Mouse (Mus musculus) neural tube, embryonic 14.5 days (tissue): Measurements from ENCODE around the gene Wdr70. TPM values are rescaled to one million over a fixed set of nuclear protein-coding genes. Genes with fewer than 3 reads are reported as not detected.

Source experiments
- ATAC-seq: fragments of 200-750 bp; cut with Nextera tagmentation; 2 replicates; pipeline ENCODE4 v1.8.0; 2017; ENCODE audit warnings: low read depth, mild to moderate bottlenecking, moderate TSS enrichment, moderate library complexity
- H3K27ac ChIP-seq: fragments of 300-500 bp; sonication (generic); 2 replicates; pipeline ENCODE4 v1.5.1; 2014; ENCODE audit warnings: low read depth, mild to moderate bottlenecking, control low read depth, low read length, moderate library complexity, mixed read lengths
- H3K27me3 ChIP-seq: fragments of 300-500 bp; sonication (generic); 2 replicates; pipeline ENCODE4 v1.6.1; 2014; ENCODE audit warnings: low read length; ENCODE audit not compliant: control insufficient read depth, insufficient read depth
- H3K36me3 ChIP-seq: fragments of 300-500 bp; sonication (generic); 2 replicates; pipeline ENCODE4 v1.6.1; 2014; ENCODE audit warnings: low read length, mixed read lengths; ENCODE audit not compliant: control insufficient read depth, insufficient read depth
- H3K4me1 ChIP-seq: fragments of 300-500 bp; sonication (generic); 2 replicates; pipeline ENCODE4 v1.6.1; 2014; ENCODE audit warnings: low read length; ENCODE audit not compliant: control insufficient read depth, insufficient read depth
- H3K4me2 ChIP-seq: fragments of 300-500 bp; sonication (generic); 2 replicates; pipeline ENCODE4 v1.6.1; 2014; ENCODE audit warnings: mild to moderate bottlenecking, low read depth, low read length, control low read depth
- H3K4me3 ChIP-seq: fragments of 300-500 bp; sonication (generic); 2 replicates; pipeline ENCODE4 v1.5.1; 2014; ENCODE audit warnings: low read depth, low read length, control low read depth, mixed read lengths
- H3K9ac ChIP-seq: fragments of 300-500 bp; sonication (generic); replicated peaks from 2 replicates; pipeline ENCODE4 v1.6.1; 2014; ENCODE audit warnings: low read depth, mild to moderate bottlenecking, control low read depth, low read length, mixed read lengths
- H3K9me3 ChIP-seq: fragments of 300-500 bp; sonication (generic); 2 replicates; pipeline ENCODE4 v1.6.1; 2016; ENCODE audit warnings: low read length; ENCODE audit not compliant: control insufficient read depth
- WGBS: fragments of 180-500 bp; shearing (Covaris S2); extraction: QIAGEN DNeasy Blood & Tissue Kit; methylation state at CpG from one replicate; pipeline ENCODE4 v1.1.7; 2014; 5-methylcytosine and 5-hydroxymethylcytosine counted together
- polyA plus RNA-seq: library from polyadenylated mRNA; unstranded; fragments of >200 nt; fragmentation: Nextera tagmentation; extraction: Ambion mirVana; gene quantifications from 2 replicates; pipeline ENCODE4 v1.2.1, GENCODE M21; 2014

Gene Wdr70
- polyA plus RNA-seq: 63.7 and 65.7 TPM in 2 replicates

DNA sequence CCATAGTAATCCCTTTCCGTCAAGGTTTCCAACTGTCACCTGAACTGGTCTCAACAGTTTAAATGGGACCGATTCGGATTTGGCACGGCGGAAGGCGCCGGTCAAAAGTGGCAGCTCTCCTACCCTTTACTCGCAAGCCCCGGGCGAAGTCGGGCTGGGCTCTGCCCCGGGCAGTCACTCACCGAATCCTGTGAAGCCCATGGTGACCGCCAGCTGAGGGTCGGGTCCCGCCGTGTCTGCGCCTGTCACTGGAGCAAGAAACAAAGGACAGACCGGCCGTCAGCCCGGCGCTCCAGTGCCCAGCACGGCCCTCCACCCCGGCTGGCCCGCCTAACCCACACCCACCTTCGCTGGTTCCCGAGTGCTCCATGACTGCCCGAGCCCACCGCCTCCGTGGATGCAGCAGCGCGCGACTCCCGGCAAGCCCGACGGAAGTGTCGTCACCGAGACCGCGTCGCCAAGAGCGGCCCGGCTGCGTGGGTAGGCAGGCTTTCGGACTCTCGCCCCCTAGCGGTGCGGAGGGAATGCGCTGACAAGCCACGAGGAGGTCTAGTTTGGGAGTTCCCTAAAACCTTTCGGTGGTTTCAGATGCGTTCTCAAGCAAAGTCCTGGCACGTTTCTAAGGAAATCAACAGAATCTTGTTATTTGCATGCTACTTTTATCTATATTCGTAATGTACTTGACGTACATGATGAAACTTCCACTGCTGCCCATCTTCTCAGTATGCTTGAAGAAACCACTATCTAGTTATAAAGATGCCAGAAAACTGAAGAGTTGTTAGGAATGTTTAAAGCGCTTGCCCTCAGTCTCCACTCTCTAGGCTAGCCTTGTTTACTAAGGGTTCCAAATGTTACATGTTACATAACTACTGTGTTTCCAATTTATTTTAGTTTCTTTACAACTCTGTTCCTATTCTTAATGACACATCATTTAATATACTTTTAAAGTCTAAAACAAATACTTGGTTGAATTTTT lies at the start of gene Wdr70:
Wdr70 (minus strand) TSS at position 436 of the 976 bp plus-strand sequence.
- ATAC-seq: peak; percentile 98
- H3K4me1 ChIP-seq: 0 out of 2 replicates have a peak, but pooled peaks cover 4% of the 10 kb centered on the region
- peak within 1 kb of the TSS; percentile 86 for H3K4me3 ChIP-seq
- 2% methylated on average over 56 of the region's 56 CpGs for WGBS
- peak within 1 kb of the TSS; percentile 82 for H3K9ac ChIP-seq
- peak within 1 kb of the TSS; percentile 70 for H3K27ac ChIP-seq
- H3K36me3 ChIP-seq: peaks cover 10% of the 10 kb centered on the region; the same call in 1 of the 2 replicates
- H3K27me3 ChIP-seq: no peaks in the 10 kb centered on the region
- H3K4me2 ChIP-seq: peak within 1 kb of the TSS; percentile 59
- no peaks in the 10 kb centered on the region for H3K9me3 ChIP-seq

DNA sequence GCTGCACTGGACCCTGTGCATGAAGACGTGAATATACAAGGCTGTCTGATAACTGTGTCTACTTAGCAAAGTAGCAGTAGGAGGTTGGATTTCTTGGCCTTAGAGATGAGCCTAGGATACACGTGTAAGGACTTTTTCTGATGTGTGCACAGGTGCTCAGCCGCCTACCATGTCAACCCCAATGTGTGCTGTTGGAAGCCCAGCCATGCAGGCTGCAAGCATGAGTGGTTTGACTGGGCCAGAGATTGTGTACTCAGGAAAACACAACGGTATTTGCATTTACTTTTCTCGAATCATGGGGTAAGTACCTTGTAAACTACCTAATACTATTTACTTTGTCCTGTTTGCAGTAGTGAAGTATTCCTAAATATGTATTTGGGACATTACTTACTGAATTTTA lies 36.6 kb upstream of the Wdr70 start:
- H3K9ac ChIP-seq: no peak overlapping the region
- H3K27me3 ChIP-seq: no peaks in the 10 kb centered on the region
- WGBS: 94% methylated on average over 5 of the region's 5 CpGs
- peaks cover 53% of the 10 kb centered on the region for H3K36me3 ChIP-seq
- H3K4me1 ChIP-seq: no peaks in the 10 kb centered on the region
- H3K9me3 ChIP-seq: no peaks in the 10 kb centered on the region
- H3K4me3 ChIP-seq: no peak overlapping the region
- ATAC-seq: no peak
- no peak overlapping the region for H3K4me2 ChIP-seq
- no peak overlapping the region for H3K27ac ChIP-seq

DNA sequence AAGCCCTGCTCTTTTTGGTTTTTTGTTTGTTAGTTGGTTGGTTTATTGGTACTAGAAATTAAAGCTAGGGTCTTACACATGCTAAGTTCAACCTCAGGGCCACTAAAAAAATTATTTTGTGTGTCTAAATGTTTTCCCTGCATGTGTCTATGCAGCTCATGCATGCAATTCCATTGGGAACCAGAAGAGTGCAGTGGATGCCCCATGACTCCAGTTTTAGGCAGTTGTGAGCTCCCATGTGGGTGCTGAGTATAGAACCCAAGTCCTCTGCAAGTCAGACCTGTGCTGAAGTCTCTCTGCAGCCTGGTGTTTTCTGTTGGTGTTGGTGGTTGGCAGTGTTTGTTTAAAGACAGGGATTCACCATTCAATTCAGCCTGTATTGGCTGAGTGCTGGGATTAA lies 32.8 kb upstream of the Wdr70 start:
- H3K4me3 ChIP-seq: no peak overlapping the region
- no peak overlapping the region for H3K4me2 ChIP-seq
- no peak overlapping the region for H3K9ac ChIP-seq
- H3K9me3 ChIP-seq: no peaks in the 10 kb centered on the region
- ATAC-seq: no peak
- H3K27me3 ChIP-seq: no peaks in the 10 kb centered on the region
- H3K27ac ChIP-seq: no peak overlapping the region
- peaks cover 46% of the 10 kb centered on the region for H3K36me3 ChIP-seq
- no peaks in the 10 kb centered on the region for H3K4me1 ChIP-seq

DNA sequence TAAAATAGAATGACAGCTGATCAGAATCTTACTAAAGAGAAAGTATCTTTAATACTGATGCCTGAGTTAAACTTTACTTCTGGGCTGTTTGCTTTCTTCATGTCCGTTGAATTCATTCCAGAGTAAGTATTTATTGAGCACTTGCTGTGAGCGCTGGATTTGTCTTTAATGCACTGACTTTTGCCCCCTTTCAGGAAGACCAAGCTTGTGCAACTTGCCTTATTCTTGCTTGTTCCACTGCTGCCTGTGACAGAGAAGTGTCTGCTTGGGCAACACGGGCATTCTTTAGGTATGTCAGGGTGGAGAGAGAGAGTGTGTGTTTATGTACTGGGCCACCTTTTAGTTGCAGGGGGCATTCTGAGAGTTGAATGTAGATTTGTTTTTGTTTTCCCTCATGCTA lies 32.3 kb upstream of the Wdr70 start:
- H3K27me3 ChIP-seq: no peaks in the 10 kb centered on the region
- no peak overlapping the region for H3K4me3 ChIP-seq
- H3K9me3 ChIP-seq: no peaks in the 10 kb centered on the region
- H3K36me3 ChIP-seq: peaks cover 45% of the 10 kb centered on the region
- no peaks in the 10 kb centered on the region for H3K4me1 ChIP-seq
- no peak for ATAC-seq
- no peak overlapping the region for H3K4me2 ChIP-seq
- WGBS: 96% methylated on average over 3 of the region's 3 CpGs
- H3K27ac ChIP-seq: no peak overlapping the region
- no peak overlapping the region for H3K9ac ChIP-seq

DNA sequence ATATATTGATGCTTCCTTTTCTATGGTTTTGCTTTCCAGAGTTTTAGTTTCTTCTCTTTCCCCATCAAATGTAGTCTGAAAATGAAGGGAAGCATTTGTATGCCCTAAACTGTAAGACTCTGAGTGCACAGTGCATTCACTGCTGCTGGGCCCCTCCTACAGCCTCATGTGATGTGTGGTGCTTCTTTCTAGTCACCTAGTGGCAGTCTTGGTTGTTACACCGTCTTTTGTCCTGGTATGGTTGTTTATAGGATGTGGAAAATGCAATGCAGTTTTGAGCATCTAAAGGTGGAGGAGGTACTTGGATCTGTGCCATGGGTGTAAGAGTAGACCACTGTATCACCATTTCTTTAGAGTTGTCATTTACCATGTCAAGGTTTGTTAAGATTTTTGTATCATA lies 30.3 kb upstream of the Wdr70 start:
- 83% methylated on average over 1 of the region's 1 CpGs for WGBS
- Histone ChIP-seq H3K9me3 (no peaks in the 10 kb centered on the region), H3K4me2 (no peak overlapping the region), H3K4me3 (no peak overlapping the region), H3K9ac (no peak overlapping the region), H3K4me1 (no peaks in the 10 kb centered on the region), H3K27ac (no peak overlapping the region), H3K27me3 (no peaks in the 10 kb centered on the region), H3K36me3 (peaks cover 38% of the 10 kb centered on the region)
- no peak for ATAC-seq

DNA sequence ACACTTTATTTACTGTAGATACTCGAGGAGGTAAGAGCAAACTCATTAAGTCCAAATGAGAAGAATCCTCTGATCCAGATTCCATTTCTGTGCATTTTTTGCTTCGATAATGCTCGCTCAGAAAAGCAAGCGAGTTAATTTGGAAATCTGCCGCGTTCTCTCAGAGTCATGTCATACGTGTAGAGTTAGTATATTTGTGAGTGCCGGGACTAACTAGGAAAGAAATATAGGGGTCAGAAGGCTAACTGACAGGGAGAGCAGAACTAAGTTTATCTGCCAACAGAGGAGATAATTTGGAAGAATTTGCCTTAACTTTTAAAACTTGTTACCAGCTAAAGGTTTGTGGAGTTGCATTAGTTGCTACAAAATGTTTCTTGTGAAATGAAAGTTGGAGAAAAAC lies 10.8 kb upstream of the Wdr70 start:
- ATAC-seq: no peak
- Histone ChIP-seq H3K4me3 (peak overlapping the region; percentile 74), H3K36me3 (peaks cover 14% of the 10 kb centered on the region), H3K27ac (no peak overlapping the region; the same call in 1 of the 2 replicates), H3K4me1 (peaks cover 11% of the 10 kb centered on the region; the same call in 1 of the 2 replicates), H3K4me2 (peak overlapping the region; percentile 66), H3K9me3 (no peaks in the 10 kb centered on the region), H3K9ac (peak overlapping the region; percentile 73), H3K27me3 (no peaks in the 10 kb centered on the region)
- WGBS: 7% methylated on average over 8 of the region's 8 CpGs

DNA sequence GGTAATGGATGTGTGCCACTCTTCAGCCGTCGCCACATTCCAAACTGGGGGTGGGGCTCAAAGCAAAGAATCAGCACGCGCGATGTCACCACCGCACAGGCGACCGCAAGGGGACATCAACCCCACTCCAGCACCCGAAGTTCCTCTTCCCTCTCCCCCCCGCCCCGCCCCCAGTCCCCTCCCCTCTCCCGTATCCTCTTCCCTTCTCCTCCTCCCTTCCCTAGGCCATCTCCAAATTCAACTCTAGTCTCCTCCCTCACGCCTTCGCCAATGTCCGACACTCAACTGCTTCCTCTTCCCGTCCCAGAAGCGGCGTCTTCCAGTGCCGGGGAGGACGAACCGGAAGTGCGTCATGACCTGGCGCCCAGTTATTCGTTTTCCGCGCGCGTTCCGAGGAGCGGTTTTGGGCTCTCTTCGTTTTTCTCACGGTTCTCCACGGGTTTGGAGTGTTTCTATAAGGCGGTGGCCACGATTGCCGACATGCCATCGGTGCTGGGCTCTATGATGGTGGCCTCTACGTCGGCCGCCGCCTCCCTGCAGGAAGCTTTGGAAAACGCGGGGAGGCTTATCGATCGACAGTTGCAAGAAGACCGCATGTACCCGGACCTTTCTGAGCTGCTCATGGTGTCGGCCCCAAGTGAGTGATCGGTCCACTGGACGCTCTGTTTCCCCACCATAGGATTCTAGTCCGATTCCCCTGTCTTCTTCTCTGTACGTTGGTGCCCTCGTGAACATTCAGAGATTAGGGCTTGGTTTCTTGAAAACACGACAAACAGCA lies 10.1 kb upstream of the Wdr70 start, which contains the start of gene Nup155:
Nup155 (plus strand) TSS at position 308 of the 778 bp plus-strand sequence.
- Histone ChIP-seq H3K9me3 (no peaks in the 10 kb centered on the region), H3K36me3 (peaks cover 14% of the 10 kb centered on the region), H3K27ac (peak within 1 kb of the TSS; percentile 68; the same call in 1 of the 2 replicates), H3K4me2 (peak within 1 kb of the TSS; percentile 66), H3K4me3 (peak within 1 kb of the TSS; percentile 74), H3K27me3 (no peaks in the 10 kb centered on the region), H3K9ac (peak within 1 kb of the TSS; percentile 73), H3K4me1 (peaks cover 11% of the 10 kb centered on the region; the same call in 1 of the 2 replicates)
- WGBS: under 1% methylated on average over 54 of the region's 54 CpGs
- ATAC-seq: peak; percentile 99

DNA sequence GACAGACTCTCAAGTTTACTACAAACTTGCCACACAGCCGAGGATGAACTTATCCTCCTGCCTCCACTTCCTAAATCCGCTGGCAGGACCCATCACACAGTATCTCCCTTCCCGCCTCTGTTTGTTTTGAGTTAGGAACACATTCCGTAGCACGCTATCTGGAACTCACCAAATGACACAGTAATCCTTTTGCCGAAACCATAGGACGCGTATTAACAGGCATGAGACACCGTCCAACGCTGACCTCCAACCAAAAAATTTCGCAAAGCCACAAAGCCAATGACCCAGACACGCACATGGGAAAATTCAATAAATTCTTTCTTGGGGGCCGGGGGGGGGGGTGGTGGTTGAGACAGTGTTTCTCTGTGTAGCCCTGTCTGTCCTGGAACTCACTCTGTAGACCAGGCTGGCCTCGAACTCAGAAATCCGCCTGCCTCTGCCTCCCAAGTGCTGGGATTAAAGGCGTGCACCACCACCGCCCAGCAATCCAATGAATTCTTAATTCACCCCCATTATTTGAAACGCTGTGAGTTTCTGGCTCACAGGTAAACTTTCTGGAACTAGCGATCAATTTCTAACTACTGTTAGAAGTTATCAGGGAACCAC lies 9.5 kb upstream of the Wdr70 start:
- Histone ChIP-seq H3K4me3 (peak overlapping the region; percentile 74), H3K36me3 (0 out of 2 replicates have a peak, but pooled peaks cover 7% of the 10 kb centered on the region), H3K4me2 (peak overlapping the region; percentile 66), H3K9ac (peak overlapping the region; percentile 43), H3K4me1 (peaks cover 11% of the 10 kb centered on the region; the same call in 1 of the 2 replicates), H3K27me3 (no peaks in the 10 kb centered on the region), H3K9me3 (no peaks in the 10 kb centered on the region), H3K27ac (peak overlapping the region; percentile 68; the same call in 1 of the 2 replicates)
- ATAC-seq: peak; percentile 45
- 57% methylated on average over 19 of the region's 19 CpGs for WGBS
